Mouse (Mus musculus) c-Kit-positive CD71-positive TER-119-negative erythroid progenitor cells, embryonic 14.5 days (primary cell): ENCODE measurements at regions not wholly inside any gene's neighbourhood (a gene's known extent, or its start where the extent isn't known, plus 50 kb on each side); places are given as distances from the start of the nearest gene placed in this dataset.

Experiments used
- DNase-seq: peaks from one replicate; pipeline ENCODE4 v3.0.0-alpha.2; 2013; ENCODE audit warnings: low read depth

GRCm38 (mm10) chr3:68758609-68759008, 68.2 kb downstream of the Il12a start:
- DNase-seq = no peak

GRCm38 (mm10) chr3:68759375-68759774, 68.9 kb downstream of the Il12a start:
- no peak for DNase-seq

- DNase-seq = no peak
These were observed 70.4 kb downstream of the Il12a start for GRCm38 (mm10) chr3:68760806-68761205.

- no peak for DNase-seq
These were observed 70.8 kb downstream of the Il12a start for GRCm38 (mm10) chr3:68761242-68761625.

GRCm38 (mm10) chr3:68761626-68762331, 71.3 kb downstream of the Il12a start:
- DNase-seq = no peak

- DNase-seq = no peak
These were observed 72.5 kb downstream of the Il12a start for GRCm38 (mm10) chr3:68762988-68763387.

- no peak for DNase-seq
These were observed 73.9 kb downstream of the Il12a start for GRCm38 (mm10) chr3:68764336-68764735.

- DNase-seq = no peak
These were observed 74.6 kb downstream of the Il12a start for GRCm38 (mm10) chr3:68764917-68765598.

GRCm38 (mm10) chr3:68771579-68771978, 81.1 kb downstream of the Il12a start:
- DNase-seq = no peak

- DNase-seq = peak; percentile 19
These were observed 87.4 kb downstream of the Il12a start for GRCm38 (mm10) chr3:68777801-68778200.

GRCm38 (mm10) chr3:68778354-68779040, 88.1 kb downstream of the Il12a start:
- no peak for DNase-seq

GRCm38 (mm10) chr3:68780843-68781242, 88.5 kb upstream of the 1110032F04Rik start:
- no peak for DNase-seq

GRCm38 (mm10) chr3:68781466-68781865, 87.9 kb upstream of the 1110032F04Rik start:
- no peak for DNase-seq

GRCm38 (mm10) chr3:68782363-68782762, 87.0 kb upstream of the 1110032F04Rik start:
- no peak for DNase-seq

GRCm38 (mm10) chr3:68783666-68784416, 85.5 kb upstream of the 1110032F04Rik start:
- DNase-seq = no peak

- DNase-seq = no peak
These were observed 82.6 kb upstream of the 1110032F04Rik start for GRCm38 (mm10) chr3:68786771-68787170.

GRCm38 (mm10) chr3:68787385-68788175, 81.8 kb upstream of the 1110032F04Rik start:
- no peak for DNase-seq

- no peak for DNase-seq
These were observed 79.9 kb upstream of the 1110032F04Rik start for GRCm38 (mm10) chr3:68789491-68789890.

- DNase-seq = no peak
These were observed 78.9 kb upstream of the 1110032F04Rik start for GRCm38 (mm10) chr3:68790466-68790865.

- DNase-seq = no peak
These were observed 76.5 kb upstream of the 1110032F04Rik start for GRCm38 (mm10) chr3:68792883-68793282.

- no peak for DNase-seq
These were observed 75.5 kb upstream of the 1110032F04Rik start for GRCm38 (mm10) chr3:68793923-68794322.
